8 mouse cellular contexts compared by ENCODE assay signal in the genomic region with DNA sequence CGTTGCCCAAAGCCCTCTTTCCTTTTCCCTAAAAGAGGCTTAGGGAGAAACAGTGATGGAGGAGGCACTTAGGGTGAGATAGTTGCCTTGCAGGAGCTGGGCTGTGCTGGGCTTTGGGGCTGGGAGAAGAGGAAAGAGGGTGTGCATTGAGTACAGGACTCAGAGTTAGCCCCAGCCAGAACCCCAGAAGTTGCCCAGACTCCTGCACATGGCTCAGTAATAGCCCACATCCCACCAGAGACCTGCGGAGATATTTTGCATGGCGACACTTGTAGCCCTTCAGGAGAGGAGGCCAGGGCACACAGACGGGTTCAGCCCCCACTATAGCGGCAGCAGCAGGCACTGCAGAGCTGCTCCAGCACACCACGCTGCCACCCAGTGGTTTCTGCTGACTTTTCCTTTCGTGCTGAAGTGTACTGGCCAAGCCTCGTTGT.
DNase-seq lines count a peak whose midpoint lies in the region; ATAC-seq and TF ChIP-seq lines count a peak whose summit lies in the region.

No protein-coding gene starts in this region.

- DNase-seq in spleen, adult 18-20 months = peak; percentile 6 to 21
- no peak for DNase-seq in spleen, adult 12 weeks (ENCODE audit: low spot score)
- peak; percentile 75 for DNase-seq in embryonic facial prominence, embryonic 14.5 days (ENCODE audit: low spot score)
- peak; percentile 31 for DNase-seq in heart, postnatal 0 days (ENCODE audit: low spot score)
- DNase-seq in layer of hippocampus, adult 18-20 months (ENCODE audit: low spot score in 2 of 2) = peak; percentile 37 to 69
- DNase-seq in lung, postnatal 0 days (ENCODE audit: low spot score) = peak; percentile 9
- peak; percentile 16 for DNase-seq in retina, postnatal 7 days (ENCODE audit: low read depth, low spot score)
- no peak for DNase-seq in adipocyte (ENCODE audit: low spot score)

- TF ChIP-seq EP300 in heart, postnatal 0 days (IDR thresholded peaks at IDR 0.05; ENCODE audit: low read depth) = no peak
- TF ChIP-seq EP300 in lung, postnatal 0 days (IDR thresholded peaks at IDR 0.05) = no peak

- 0 out of 2 replicates have a peak, but pooled peaks cover 7% of the 10 kb centered on the region for H3K27me3 ChIP-seq in embryonic facial prominence, embryonic 14.5 days (replicated peaks; ENCODE audit: control insufficient read depth, insufficient read depth, low read length)
- no peaks in the 10 kb centered on the region for H3K27me3 ChIP-seq in heart, postnatal 0 days (ENCODE audit: control insufficient read depth, insufficient read depth, low read length)
- H3K27me3 ChIP-seq in lung, postnatal 0 days (replicated peaks; ENCODE audit: insufficient read depth, low read length) = no peaks in the 10 kb centered on the region

- H3K4me1 ChIP-seq in embryonic facial prominence, embryonic 14.5 days (ENCODE audit: control insufficient read depth, insufficient read depth, low read length) = no peaks in the 10 kb centered on the region
- H3K4me1 ChIP-seq in heart, postnatal 0 days (ENCODE audit: control insufficient read depth, insufficient read depth) = no peaks in the 10 kb centered on the region
- no peaks in the 10 kb centered on the region for H3K4me1 ChIP-seq in lung, postnatal 0 days (ENCODE audit: insufficient read depth, low read depth, low read length)

- no peaks in the 10 kb centered on the region for H3K9me3 ChIP-seq in embryonic facial prominence, embryonic 14.5 days (ENCODE audit: control insufficient read depth, low read length)
- H3K9me3 ChIP-seq in heart, postnatal 0 days (replicated peaks; ENCODE audit: control insufficient read depth, low read length) = no peaks in the 10 kb centered on the region
- H3K9me3 ChIP-seq in lung, postnatal 0 days (ENCODE audit: low read length) = no peaks in the 10 kb centered on the region

- peak overlapping the region; percentile 64 for H3K4me2 ChIP-seq in embryonic facial prominence, embryonic 14.5 days (ENCODE audit: low read depth, low read length)
- H3K4me2 ChIP-seq in heart, postnatal 0 days (ENCODE audit: low read depth, low read length) = peak overlapping the region; percentile 78
- peak overlapping the region; percentile 66 for H3K4me2 ChIP-seq in lung, postnatal 0 days (replicated peaks; ENCODE audit: low read depth, low read length)

- H3K36me3 ChIP-seq in embryonic facial prominence, embryonic 14.5 days (ENCODE audit: control insufficient read depth, insufficient read depth, low read length) = no peaks in the 10 kb centered on the region
- H3K36me3 ChIP-seq in heart, postnatal 0 days (replicated peaks; ENCODE audit: control insufficient read depth, insufficient read depth, low read length) = no peaks in the 10 kb centered on the region
- no peaks in the 10 kb centered on the region for H3K36me3 ChIP-seq in lung, postnatal 0 days (ENCODE audit: insufficient read depth, low read length)

- H3K27ac ChIP-seq in embryonic facial prominence, embryonic 14.5 days (replicated peaks; ENCODE audit: low read depth, low read length) = no peak overlapping the region
- peak overlapping the region; percentile 51 for H3K27ac ChIP-seq in heart, postnatal 0 days (ENCODE audit: low read depth)
- no peak overlapping the region for H3K27ac ChIP-seq in lung, postnatal 0 days (ENCODE audit: low read length)

- H3K9ac ChIP-seq in embryonic facial prominence, embryonic 14.5 days (ENCODE audit: low read depth, low read length) = 0 out of 2 replicates have a peak overlapping the region, but pooled peaks have one; percentile 60
- H3K9ac ChIP-seq in heart, postnatal 0 days (replicated peaks; ENCODE audit: low read depth, low read length) = peak overlapping the region; percentile 45; the same call in 1 of the 2 replicates
- H3K9ac ChIP-seq in lung, postnatal 0 days (replicated peaks; ENCODE audit: low read depth) = no peak overlapping the region

- 15% methylated on average over 4 of the region's 8 CpGs for WGBS in embryonic facial prominence, embryonic 14.5 days
- WGBS in heart, postnatal 0 days = 20% methylated on average over 8 of the region's 8 CpGs
- 9% methylated on average over 8 of the region's 8 CpGs for WGBS in lung, postnatal 0 days

- TF ChIP-seq CTCF in heart, postnatal 0 days (IDR thresholded peaks at IDR 0.05; ENCODE audit: low read depth) = peak; percentile 58
- peak; percentile 50 for TF ChIP-seq CTCF in lung, postnatal 0 days (IDR thresholded peaks at IDR 0.05)

- ATAC-seq in embryonic facial prominence, embryonic 14.5 days (ENCODE audit: low read depth) = peak; percentile 90
- ATAC-seq in heart, postnatal 0 days (ENCODE audit: insufficient read depth, low read depth) = peak; percentile 78
- ATAC-seq in lung, postnatal 0 days = peak; percentile 43; the same call in 1 of the 2 replicates

- H3K4me3 ChIP-seq in embryonic facial prominence, embryonic 14.5 days (ENCODE audit: low read depth, low read length) = peak overlapping the region; percentile 53
- peak overlapping the region; percentile 62 for H3K4me3 ChIP-seq in heart, postnatal 0 days (ENCODE audit: low read depth, low read length)
- peak overlapping the region; percentile 35; the same call in 1 of the 2 replicates for H3K4me3 ChIP-seq in lung, postnatal 0 days (ENCODE audit: low read depth, low read length)

Comparison
In these comparisons a context has a peak if more than half of its experiments do, and no peak if none do; other contexts are left out.
1. DNase-seq: peak in spleen, adult 18-20 months (2 of 2), embryonic facial prominence, embryonic 14.5 days (single experiment), heart, postnatal 0 days (single experiment), layer of hippocampus, adult 18-20 months (2 of 2), lung, postnatal 0 days (single experiment) and retina, postnatal 7 days (single experiment); none in spleen, adult 12 weeks (single experiment) and adipocyte (single experiment).
2. Peak in every context shown above with its lines, with median percentiles within 50 percentile points of each other: ATAC-seq, H3K4me2 ChIP-seq and H3K4me3 ChIP-seq.